Mouse (Mus musculus): ENCODE results near the gene Col4a3bp. TPM values are rescaled to one million over a fixed set of nuclear protein-coding genes. Genes with fewer than 3 reads are reported as not detected.

The Col4a3bp gene
- polyA plus RNA-seq (2016; fragmentation: Nextera tagmentation; extraction: Ambion mirVana), result 9.3 and 9.4 TPM in 2 replicates

DNA sequence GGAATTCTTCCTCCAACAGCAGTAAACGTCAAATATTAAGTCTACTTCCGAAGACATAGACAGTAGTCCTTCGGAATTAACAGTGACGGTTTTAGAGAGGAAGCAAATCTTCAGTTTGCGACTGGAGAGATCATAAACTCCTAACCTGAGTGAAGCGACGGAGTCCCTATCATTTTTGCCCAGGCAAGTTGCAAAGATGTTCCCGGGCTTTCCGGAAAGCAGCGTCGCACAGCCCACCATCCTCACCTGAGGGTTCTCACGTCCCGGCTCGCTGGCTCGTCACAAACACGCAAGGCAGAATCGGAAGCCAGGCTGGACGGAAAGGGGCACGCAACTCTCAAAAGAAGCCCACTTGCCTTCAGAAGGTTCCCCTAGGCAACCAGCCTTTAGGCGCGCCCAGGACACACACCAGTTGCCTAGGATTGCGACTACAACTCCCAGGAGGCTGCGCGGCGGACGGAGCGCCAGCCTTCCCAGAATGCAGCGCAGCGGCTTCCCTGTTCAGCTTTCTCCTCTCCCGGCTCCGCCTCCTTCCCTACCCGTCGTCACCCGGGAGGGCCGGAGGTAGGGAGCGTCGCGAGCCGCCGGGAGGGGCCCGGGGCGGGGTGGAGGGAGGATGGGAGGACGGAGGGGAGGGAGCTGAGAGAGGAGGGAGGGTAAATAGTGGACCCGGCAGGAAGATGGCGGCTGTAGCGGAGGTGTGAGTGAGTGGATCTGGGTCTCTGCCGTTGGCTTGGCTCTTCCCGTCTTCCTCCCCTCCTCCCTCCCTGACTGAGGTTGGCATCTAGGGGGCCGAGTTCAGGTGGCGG is at the start of gene Col4a3bp, which contains the start of gene Polk:
TSS of gene Col4a3bp (plus strand) at position 538 of the 809 bp plus-strand sequence.
TSS of gene Polk (minus strand) at position 499 of the 809 bp plus-strand sequence.
- Histone ChIP-seq H3K9ac (peak within 1 kb of the TSS; percentile 90), H3K27ac (peak within 1 kb of the TSS; percentile 81), H3K4me2 (replicated peaks) (peak within 1 kb of the TSS; percentile 71), H3K36me3 (no peaks in the 10 kb centered on the region), H3K27me3 (replicated peaks) (no peaks in the 10 kb centered on the region), H3K4me3 (peak within 1 kb of the TSS; percentile 95), H3K9me3 (no peaks in the 10 kb centered on the region), H3K4me1 (peaks cover 7% of the 10 kb centered on the region; the same call in 1 of the 2 replicates)
- WGBS, result 1% methylated on average over 50 of the region's 50 CpGs
- peak; percentile 98 for ATAC-seq (ENCODE audit: low FRiP score, low read depth)

DNA sequence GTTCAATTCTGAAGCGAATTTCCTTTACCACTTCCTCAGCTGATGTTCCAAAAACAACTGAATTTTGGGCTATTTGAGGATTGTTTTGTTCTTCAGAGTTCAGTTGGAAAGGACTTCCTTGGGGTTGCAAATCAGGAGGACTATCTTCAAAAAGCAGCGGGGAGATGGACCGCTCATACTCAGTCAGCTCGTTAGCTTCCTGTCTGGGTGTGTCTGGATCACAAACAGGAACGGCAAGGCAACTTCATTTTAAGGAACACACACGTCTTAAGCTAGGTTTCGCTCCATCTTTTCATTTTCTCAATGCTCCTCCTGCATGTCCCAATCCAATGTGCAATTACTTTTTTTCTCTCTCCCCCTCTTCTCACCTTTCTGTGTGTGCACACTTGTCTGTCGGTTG is 45.8 kb upstream of the Col4a3bp start:
- Histone ChIP-seq H3K27ac (no peak overlapping the region), H3K4me2 (replicated peaks) (no peak overlapping the region), H3K9ac (no peak overlapping the region), H3K36me3 (no peaks in the 10 kb centered on the region), H3K9me3 (no peaks in the 10 kb centered on the region), H3K27me3 (replicated peaks) (no peaks in the 10 kb centered on the region), H3K4me3 (no peak overlapping the region), H3K4me1 (no peaks in the 10 kb centered on the region)
- ATAC-seq (ENCODE audit: low FRiP score, low read depth), result no peak
- WGBS, result 91% methylated on average over 8 of the region's 8 CpGs

DNA sequence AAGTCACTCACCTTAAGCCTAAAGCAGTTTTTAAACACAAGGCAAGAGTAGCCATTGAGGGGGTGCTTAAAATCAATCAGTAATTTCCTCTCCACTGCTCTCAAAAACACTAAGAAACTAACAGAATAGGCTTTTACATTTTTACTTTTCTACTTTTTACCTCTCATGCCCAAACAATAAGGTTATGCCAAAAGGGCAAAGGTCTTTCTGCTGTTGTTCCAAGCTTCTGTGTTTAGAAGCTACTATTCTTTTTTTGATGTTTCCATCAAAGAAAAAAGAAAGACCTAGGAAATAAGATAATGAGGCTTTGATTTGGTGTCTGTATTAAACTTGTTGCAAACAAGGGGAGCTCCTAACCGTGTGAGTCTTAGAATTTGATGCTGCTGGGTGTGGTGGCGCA is 42.5 kb upstream of the Col4a3bp start:
- H3K9ac ChIP-seq, result no peak overlapping the region
- H3K27ac ChIP-seq, result no peak overlapping the region
- WGBS, result 79% methylated on average over 2 of the region's 2 CpGs
- H3K36me3 ChIP-seq, result no peaks in the 10 kb centered on the region
- no peak for ATAC-seq (ENCODE audit: low FRiP score, low read depth)
- H3K27me3 ChIP-seq (replicated peaks), result no peaks in the 10 kb centered on the region
- no peak overlapping the region for H3K4me2 ChIP-seq (replicated peaks)
- H3K4me1 ChIP-seq, result no peaks in the 10 kb centered on the region
- H3K4me3 ChIP-seq, result no peak overlapping the region
- H3K9me3 ChIP-seq, result no peaks in the 10 kb centered on the region

DNA sequence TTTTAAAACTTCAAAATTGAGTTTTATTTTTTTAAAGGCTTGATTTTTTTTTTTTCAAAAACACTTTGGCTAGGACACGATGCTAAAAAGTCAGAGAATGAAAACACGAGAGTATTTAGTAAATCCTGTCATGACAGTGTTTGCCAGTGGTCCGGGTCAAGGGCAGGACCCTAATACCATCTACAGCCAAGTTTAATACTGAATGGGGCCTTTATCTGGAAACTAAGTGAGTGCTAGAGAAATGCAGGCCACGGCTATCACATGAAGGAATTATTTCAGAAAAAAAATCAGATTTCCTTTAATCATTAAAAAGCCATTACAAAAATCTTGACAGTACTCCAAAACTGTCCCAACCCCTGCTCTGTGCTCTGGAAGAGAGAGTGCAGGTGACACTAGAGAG is 36.8 kb upstream of the Col4a3bp start:
- Histone ChIP-seq H3K27ac (no peak overlapping the region), H3K27me3 (replicated peaks) (no peaks in the 10 kb centered on the region), H3K4me3 (no peak overlapping the region), H3K9ac (no peak overlapping the region), H3K36me3 (no peaks in the 10 kb centered on the region), H3K4me1 (no peaks in the 10 kb centered on the region), H3K9me3 (no peaks in the 10 kb centered on the region), H3K4me2 (replicated peaks) (no peak overlapping the region)
- 84% methylated on average over 4 of the region's 4 CpGs for WGBS
- ATAC-seq (ENCODE audit: low FRiP score, low read depth), result no peak

DNA sequence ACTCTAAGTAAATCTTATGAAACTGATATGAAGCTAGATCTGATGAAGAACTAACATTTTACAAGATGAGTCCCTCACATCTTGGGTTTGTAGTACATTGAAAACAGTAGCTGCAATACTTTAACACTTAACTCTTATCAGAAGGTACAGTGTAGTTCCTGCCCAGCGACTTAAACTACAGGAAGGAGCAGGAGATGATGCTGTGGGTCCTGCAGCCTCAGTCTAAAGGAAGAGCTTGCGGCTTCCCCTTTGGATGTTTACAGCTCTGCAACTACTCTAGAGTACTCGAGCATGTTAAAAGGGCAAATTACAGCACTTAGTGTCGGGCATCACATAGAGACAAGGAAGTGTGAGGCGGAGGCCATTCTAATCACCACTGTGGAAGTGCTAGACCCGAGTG is 36.1 kb upstream of the Col4a3bp start:
- Histone ChIP-seq H3K27me3 (replicated peaks) (no peaks in the 10 kb centered on the region), H3K27ac (no peak overlapping the region), H3K4me1 (no peaks in the 10 kb centered on the region), H3K4me3 (no peak overlapping the region), H3K4me2 (replicated peaks) (no peak overlapping the region), H3K9me3 (no peaks in the 10 kb centered on the region), H3K9ac (no peak overlapping the region), H3K36me3 (no peaks in the 10 kb centered on the region)
- WGBS, result 69% methylated on average over 6 of the region's 6 CpGs
- ATAC-seq (ENCODE audit: low FRiP score, low read depth), result no peak

DNA sequence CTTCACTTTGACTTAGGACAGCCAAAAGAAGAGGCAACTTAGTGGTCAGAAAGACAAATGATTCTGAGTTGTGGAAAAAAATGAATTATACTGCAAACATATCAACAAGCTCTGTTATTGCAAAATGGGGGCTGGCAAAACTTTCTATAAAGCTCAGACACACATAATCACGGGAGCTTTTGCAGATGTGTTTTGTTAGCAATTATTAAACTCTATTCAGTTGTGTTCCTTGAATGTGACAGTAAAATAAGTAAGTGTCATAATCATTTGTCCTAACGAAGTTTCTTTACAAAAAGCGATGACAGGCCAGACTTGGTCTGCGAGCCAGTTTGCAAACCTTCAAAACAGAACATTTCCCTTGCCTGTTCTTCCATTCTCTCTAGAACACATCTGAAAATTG is 34.9 kb upstream of the Col4a3bp start:
- Histone ChIP-seq H3K27ac (no peak overlapping the region), H3K4me3 (no peak overlapping the region), H3K27me3 (replicated peaks) (no peaks in the 10 kb centered on the region), H3K36me3 (no peaks in the 10 kb centered on the region), H3K4me2 (replicated peaks) (no peak overlapping the region), H3K9ac (no peak overlapping the region), H3K9me3 (no peaks in the 10 kb centered on the region), H3K4me1 (no peaks in the 10 kb centered on the region)
- no peak for ATAC-seq (ENCODE audit: low FRiP score, low read depth)
- WGBS, result 94% methylated on average over 4 of the region's 4 CpGs

DNA sequence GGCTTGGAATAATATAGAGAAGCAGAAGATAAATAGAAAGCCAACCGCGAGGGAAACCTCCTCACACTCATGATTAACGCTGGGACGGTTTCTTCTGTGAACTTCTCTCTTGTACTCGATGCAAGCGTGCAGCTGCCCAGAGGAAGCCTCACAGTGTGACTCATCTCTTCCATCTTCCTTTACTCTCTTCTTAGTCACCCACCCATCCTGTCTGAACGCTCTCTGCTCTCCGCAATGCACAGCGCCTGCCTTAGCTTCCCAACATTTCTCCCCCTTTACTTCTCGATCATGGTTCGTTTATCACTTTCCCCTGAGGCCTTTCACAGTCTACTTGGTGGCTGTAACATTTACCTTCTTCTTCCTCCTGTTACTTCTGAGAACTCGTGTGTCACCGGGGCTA is 31.8 kb upstream of the Col4a3bp start:
- H3K9ac ChIP-seq, result no peak overlapping the region
- H3K27me3 ChIP-seq (replicated peaks), result no peaks in the 10 kb centered on the region
- no peak overlapping the region for H3K4me3 ChIP-seq
- no peak overlapping the region for H3K27ac ChIP-seq
- no peaks in the 10 kb centered on the region for H3K36me3 ChIP-seq
- WGBS, result 87% methylated on average over 13 of the region's 13 CpGs
- no peak overlapping the region for H3K4me2 ChIP-seq (replicated peaks)
- no peaks in the 10 kb centered on the region for H3K9me3 ChIP-seq
- ATAC-seq (ENCODE audit: low FRiP score, low read depth), result no peak
- no peaks in the 10 kb centered on the region for H3K4me1 ChIP-seq

DNA sequence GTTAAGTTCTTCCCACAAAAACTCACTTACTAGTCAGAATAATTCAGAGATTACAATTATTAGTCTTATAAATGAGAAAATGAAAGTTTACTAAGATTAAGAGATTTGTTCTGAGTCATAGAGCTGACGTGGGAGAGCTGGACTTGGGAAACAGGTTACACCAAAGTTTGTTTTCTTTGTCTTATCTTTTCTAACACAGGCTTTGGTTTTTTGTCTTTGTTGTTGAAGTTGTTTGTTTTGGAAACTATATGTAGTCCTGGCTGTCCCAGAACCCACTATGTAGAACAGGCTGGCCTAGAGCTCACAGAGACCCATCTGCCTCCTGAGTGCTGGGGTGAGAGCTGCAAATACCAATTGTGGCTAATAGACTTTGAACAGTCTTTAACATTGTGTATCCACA is 31.2 kb upstream of the Col4a3bp start:
- Histone ChIP-seq H3K9me3 (no peaks in the 10 kb centered on the region), H3K4me3 (no peak overlapping the region), H3K27ac (no peak overlapping the region), H3K36me3 (peaks cover 2% of the 10 kb centered on the region; the same call in 1 of the 2 replicates), H3K4me2 (replicated peaks) (no peak overlapping the region), H3K9ac (no peak overlapping the region), H3K27me3 (replicated peaks) (no peaks in the 10 kb centered on the region), H3K4me1 (no peaks in the 10 kb centered on the region)
- WGBS, result 89% methylated on average over 1 of the region's 1 CpGs
- ATAC-seq (ENCODE audit: low FRiP score, low read depth), result no peak

DNA sequence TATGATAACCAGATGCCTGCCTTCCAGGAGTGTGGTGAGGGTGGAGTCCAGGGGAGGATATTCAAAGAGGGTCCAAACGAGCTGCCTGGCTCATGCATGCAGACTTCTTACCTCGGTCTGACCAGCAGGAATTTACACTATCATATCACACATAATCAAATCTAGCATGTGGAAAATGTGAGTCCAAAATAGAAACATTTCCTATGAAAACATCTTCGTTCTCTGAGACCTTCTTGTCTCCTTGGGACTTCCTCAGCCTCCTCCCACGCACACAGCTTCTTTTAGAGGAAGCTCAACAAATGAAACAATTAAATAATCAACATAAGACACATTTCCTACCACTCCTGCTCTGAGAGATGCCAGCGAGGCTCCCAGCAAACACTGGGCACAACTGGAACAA is 30.5 kb upstream of the Col4a3bp start:
- Histone ChIP-seq H3K9ac (no peak overlapping the region), H3K27me3 (replicated peaks) (no peaks in the 10 kb centered on the region), H3K4me2 (replicated peaks) (no peak overlapping the region), H3K9me3 (no peaks in the 10 kb centered on the region), H3K36me3 (peaks cover 4% of the 10 kb centered on the region; the same call in 1 of the 2 replicates), H3K4me3 (no peak overlapping the region), H3K4me1 (no peaks in the 10 kb centered on the region), H3K27ac (no peak overlapping the region)
- no peak for ATAC-seq (ENCODE audit: low FRiP score, low read depth)
- 78% methylated on average over 5 of the region's 5 CpGs for WGBS

DNA sequence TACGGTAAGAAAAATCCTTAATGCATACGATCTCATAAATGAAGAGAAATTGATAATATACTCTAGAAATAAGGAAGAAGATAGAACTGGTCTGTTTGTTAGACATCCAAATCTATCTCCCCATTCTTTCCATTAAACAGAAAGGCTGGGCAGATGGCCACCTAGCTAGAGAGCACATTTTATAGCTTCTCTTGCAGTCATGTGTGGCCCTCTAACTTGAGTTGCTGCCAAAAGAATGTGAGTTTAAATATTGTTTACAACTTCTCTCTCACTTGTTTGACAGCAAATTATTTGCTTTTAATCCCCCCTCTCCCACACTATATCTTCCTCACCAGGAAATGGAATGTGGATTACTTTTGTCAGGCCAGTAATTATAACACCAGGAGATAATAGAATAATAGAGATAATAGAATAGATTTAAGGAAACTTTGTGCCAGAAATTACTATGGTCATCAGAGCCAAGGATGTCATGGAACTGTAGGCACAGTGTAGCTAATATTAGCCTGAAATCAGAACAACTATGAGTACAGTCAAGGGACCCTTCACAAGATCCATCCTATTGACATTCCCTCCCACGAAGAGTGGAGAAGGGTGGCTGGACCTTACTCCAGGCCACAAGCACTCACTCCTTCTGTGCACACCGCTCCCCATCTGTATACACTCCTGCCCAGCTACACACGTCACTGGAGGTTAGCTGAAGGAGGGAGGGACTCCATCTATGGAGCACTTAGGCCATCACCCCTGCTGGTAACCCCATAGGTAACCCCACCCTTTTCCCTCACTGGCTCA is 28.1 kb upstream of the Col4a3bp start:
- Histone ChIP-seq H3K27me3 (replicated peaks) (no peaks in the 10 kb centered on the region), H3K27ac (no peak overlapping the region), H3K4me2 (replicated peaks) (no peak overlapping the region), H3K4me1 (no peaks in the 10 kb centered on the region), H3K9me3 (no peaks in the 10 kb centered on the region), H3K4me3 (no peak overlapping the region), H3K9ac (no peak overlapping the region), H3K36me3 (peaks cover 4% of the 10 kb centered on the region; the same call in 1 of the 2 replicates)
- 78% methylated on average over 5 of the region's 5 CpGs for WGBS
- no peak for ATAC-seq (ENCODE audit: low FRiP score, low read depth)

DNA sequence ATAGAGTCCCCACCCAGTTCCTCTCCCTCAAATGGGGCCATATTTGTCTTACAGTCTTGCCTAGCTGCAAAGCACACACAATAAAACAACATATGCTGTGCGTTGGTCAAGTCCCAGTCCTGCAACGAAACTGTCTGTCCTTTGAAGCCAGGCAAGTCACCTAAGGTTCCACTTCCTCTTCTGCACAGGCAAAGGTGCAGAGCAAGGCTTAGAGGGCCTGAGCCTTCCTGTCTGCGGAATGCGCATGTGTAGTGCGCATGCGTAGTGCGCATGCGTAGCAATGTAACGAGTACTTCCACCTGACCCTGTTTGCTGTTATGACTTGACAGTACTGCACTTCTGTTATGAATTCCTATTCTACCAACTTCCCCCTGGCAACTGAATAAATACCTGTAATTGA is 26.2 kb upstream of the Col4a3bp start:
- Histone ChIP-seq H3K27me3 (replicated peaks) (no peaks in the 10 kb centered on the region), H3K4me3 (no peak overlapping the region), H3K4me1 (no peaks in the 10 kb centered on the region), H3K9me3 (no peaks in the 10 kb centered on the region), H3K9ac (no peak overlapping the region), H3K4me2 (replicated peaks) (no peak overlapping the region), H3K27ac (no peak overlapping the region), H3K36me3 (peaks cover 4% of the 10 kb centered on the region; the same call in 1 of the 2 replicates)
- ATAC-seq (ENCODE audit: low FRiP score, low read depth), result no peak
- WGBS, result 93% methylated on average over 9 of the region's 9 CpGs

DNA sequence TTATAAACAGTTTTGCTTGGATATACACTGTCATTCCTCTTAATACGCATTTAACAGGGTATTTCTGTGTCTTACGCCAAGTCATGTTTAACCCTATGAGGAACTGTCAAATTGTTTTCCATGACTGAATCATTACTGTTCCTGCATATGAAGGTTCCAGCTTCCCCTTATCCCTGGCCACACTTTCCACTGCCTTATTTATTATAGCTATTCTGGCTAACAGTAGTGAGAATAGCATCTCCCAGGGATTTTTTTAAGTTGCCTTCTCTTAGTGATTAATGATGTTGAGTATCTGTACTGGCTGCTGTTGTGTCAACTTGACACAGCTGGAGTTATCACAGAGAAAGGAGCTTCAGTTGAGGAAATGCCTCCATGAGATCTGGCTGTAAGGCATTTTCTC is 25.1 kb upstream of the Col4a3bp start:
- no peaks in the 10 kb centered on the region for H3K4me1 ChIP-seq
- H3K4me3 ChIP-seq, result no peak overlapping the region
- H3K27me3 ChIP-seq (replicated peaks), result no peaks in the 10 kb centered on the region
- peaks cover 4% of the 10 kb centered on the region; the same call in 1 of the 2 replicates for H3K36me3 ChIP-seq
- H3K9me3 ChIP-seq, result no peaks in the 10 kb centered on the region
- no peak overlapping the region for H3K4me2 ChIP-seq (replicated peaks)
- 94% methylated on average over 2 of the region's 2 CpGs for WGBS
- no peak for ATAC-seq (ENCODE audit: low FRiP score, low read depth)
- H3K9ac ChIP-seq, result no peak overlapping the region
- H3K27ac ChIP-seq, result no peak overlapping the region
